Mouse (Mus musculus) spleen, adult 2 months (tissue): ENCODE results near the gene Rab1b. TPM values are rescaled to one million over a fixed set of nuclear protein-coding genes. Genes with fewer than 3 reads are reported as not detected.
A peak's percentile ranks its signal among the peaks of the same experiment; 100 is the strongest.

ENCODE experiments used
- DNase-seq, 2 experiments: peaks; one replicate each; pipeline versions ENCODE4 v3.0.0 to v3.0.0-alpha.2; 2012 to 2021; ENCODE audit warnings: low spot score in 2 of 2, low read depth in 1 of 2
- H3K27ac ChIP-seq: fragments of 200-500 bp; 2 replicates; pipeline ENCODE4 v1.5.1; 2012; ENCODE audit warnings: low read length, inconsistent platforms; ENCODE audit not compliant: insufficient read depth
- H3K27me3 ChIP-seq: fragments of 200-500 bp; 2 replicates; pipeline ENCODE4 v1.6.1; 2012; ENCODE audit warnings: mild to moderate bottlenecking, moderate library complexity, low read length, inconsistent platforms; ENCODE audit not compliant: control insufficient read depth, insufficient read depth
- H3K36me3 ChIP-seq: fragments of 200-500 bp; 2 replicates; pipeline ENCODE4 v1.6.1; 2012; ENCODE audit warnings: mild to moderate bottlenecking, low read length, inconsistent platforms; ENCODE audit not compliant: control insufficient read depth, insufficient read depth
- H3K4me1 ChIP-seq: fragments of 200-500 bp; 2 replicates; pipeline ENCODE4 v1.6.1; 2011; ENCODE audit warnings: inconsistent platforms; ENCODE audit not compliant: control insufficient read depth, insufficient read depth, insufficient read length
- H3K4me3 ChIP-seq: fragments of 200-500 bp; 2 replicates; pipeline ENCODE4 v1.5.1; 2011; ENCODE audit warnings: mild to moderate bottlenecking, inconsistent platforms; ENCODE audit not compliant: insufficient read depth, insufficient read length; ENCODE audit errors: extremely low read depth
- CTCF ChIP-seq: fragments of 200-500 bp; IDR thresholded peaks from 2 replicates; pipeline ENCODE4 v1.5.1; 2011; ENCODE audit warnings: mild to moderate bottlenecking, inconsistent platforms; ENCODE audit not compliant: insufficient read depth, insufficient read length, insufficient replicate concordance; ENCODE audit errors: extremely low read depth
- POLR2A ChIP-seq: fragments of 200-500 bp; IDR thresholded peaks from 2 replicates; pipeline ENCODE4 v1.6.1; 2011; ENCODE audit warnings: low read depth, low read length, inconsistent platforms
- WGBS: fragments of 180-500 bp; shearing (Covaris S2); methylation state at CpG from one replicate; pipeline ENCODE4 v1.1.7; 2018; 5-methylcytosine and 5-hydroxymethylcytosine counted together
- polyA plus RNA-seq: library from polyadenylated mRNA; depleted of rRNA; stranded (reverse); fragments of >200 nt; gene quantifications from 2 replicates; pipeline ENCODE4 v1.2.3, GENCODE M21; 2012

Gene Rab1b
- polyA plus RNA-seq, 1 experiment = 116 TPM

- DNase-seq = no peak
- Histone ChIP-seq H3K27me3 (no peaks in the 10 kb centered on the region), H3K4me3 (no peak overlapping the region), H3K4me1 (no peaks in the 10 kb centered on the region), H3K27ac (no peak overlapping the region), H3K36me3 (peaks cover 9% of the 10 kb centered on the region)
- no peak for TF ChIP-seq CTCF
- TF ChIP-seq POLR2A = no peak
- WGBS = 19% methylated on average over 1 of the region's 1 CpGs
Observed at GRCm38 (mm10) chr19:5129770-5130169, 22.9 kb upstream of the Rab1b start.

- H3K36me3 ChIP-seq = no peaks in the 10 kb centered on the region
- no peak overlapping the region for H3K27ac ChIP-seq
- 57% methylated on average over 7 of the region's 7 CpGs for WGBS
- H3K27me3 ChIP-seq = 0 out of 2 replicates have a peak, but pooled peaks cover 3% of the 10 kb centered on the region
- TF ChIP-seq POLR2A (no peak), CTCF (no peak)
- no peak overlapping the region for H3K4me3 ChIP-seq
- DNase-seq = no peak
- no peaks in the 10 kb centered on the region for H3K4me1 ChIP-seq
Observed at GRCm38 (mm10) chr19:5124055-5124614, 17.3 kb upstream of the Rab1b start.

- Histone ChIP-seq H3K27ac (no peak overlapping the region), H3K4me1 (no peaks in the 10 kb centered on the region; the same call in none of the 2 replicates), H3K36me3 (no peaks in the 10 kb centered on the region), H3K27me3 (0 out of 2 replicates have a peak, but pooled peaks cover 3% of the 10 kb centered on the region), H3K4me3 (no peak overlapping the region)
- no peak for DNase-seq
- WGBS = 81% methylated on average over 3 of the region's 3 CpGs
- no peak for TF ChIP-seq POLR2A
- no peak for TF ChIP-seq CTCF
Observed at GRCm38 (mm10) chr19:5123241-5123640, 16.4 kb upstream of the Rab1b start.

- WGBS = 80% methylated on average over 10 of the region's 10 CpGs
- Histone ChIP-seq H3K4me1 (no peaks in the 10 kb centered on the region; the same call in none of the 2 replicates), H3K36me3 (no peaks in the 10 kb centered on the region), H3K4me3 (no peak overlapping the region), H3K27me3 (0 out of 2 replicates have a peak, but pooled peaks cover 3% of the 10 kb centered on the region), H3K27ac (no peak overlapping the region)
- no peak for DNase-seq
- TF ChIP-seq CTCF (no peak), POLR2A (no peak)
Observed at GRCm38 (mm10) chr19:5122492-5122891, 15.6 kb upstream of the Rab1b start.

GRCm38 (mm10) chr19:5118384-5118698, 11.5 kb upstream of the Rab1b start, which contains the start of gene Klc2:
Klc2 (minus strand) TSS chr19:5118560.
- 7% methylated on average over 18 of the region's 18 CpGs for WGBS
- H3K27ac ChIP-seq = peak within 1 kb of the TSS; percentile 58
- H3K4me1 ChIP-seq = peaks cover 5% of the 10 kb centered on the region
- H3K36me3 ChIP-seq = no peaks in the 10 kb centered on the region
- 0 out of 2 replicates have a peak, but pooled peaks cover 1% of the 10 kb centered on the region for H3K27me3 ChIP-seq
- peak within 1 kb of the TSS; percentile 85 for H3K4me3 ChIP-seq
- no peak for DNase-seq
- no peak for TF ChIP-seq POLR2A
- TF ChIP-seq CTCF = no peak

GRCm38 (mm10) chr19:5117494-5118383, 10.9 kb upstream of the Rab1b start:
- DNase-seq = peak; percentile 37 to 87
- H3K36me3 ChIP-seq = peaks cover under 1% of the 10 kb centered on the region; the same call in 1 of the 2 replicates
- TF ChIP-seq POLR2A (no peak; the same call in 1 of the 2 replicates), CTCF (peak; percentile 77; the same call in 1 of the 2 replicates)
- no peaks in the 10 kb centered on the region for H3K27me3 ChIP-seq
- peak overlapping the region; percentile 85 for H3K4me3 ChIP-seq
- H3K4me1 ChIP-seq = peaks cover 5% of the 10 kb centered on the region
- peak overlapping the region; percentile 58 for H3K27ac ChIP-seq
- WGBS = under 1% methylated on average over 83 of the region's 83 CpGs

- TF ChIP-seq POLR2A (no peak), CTCF (no peak)
- WGBS = 90% methylated on average over 7 of the region's 7 CpGs
Observed at GRCm38 (mm10) chr19:5113783-5114182, 6.9 kb upstream of the Rab1b start.

More at GRCm38 (mm10) chr19:5113783-5114182, 6.9 kb upstream of the Rab1b start:
- H3K27me3 ChIP-seq = no peaks in the 10 kb centered on the region
- no peak overlapping the region for H3K4me3 ChIP-seq
- H3K36me3 ChIP-seq = peaks cover 8% of the 10 kb centered on the region; the same call in 1 of the 2 replicates
- DNase-seq = no peak
- no peak overlapping the region for H3K27ac ChIP-seq
- peaks cover 5% of the 10 kb centered on the region for H3K4me1 ChIP-seq
